Mouse (Mus musculus) forebrain, embryonic 11.5 days (tissue): ENCODE measurements around the gene Igsf9b. TPM values are rescaled to one million over a fixed set of nuclear protein-coding genes. Genes with fewer than 3 reads are reported as not detected.

ENCODE experiments used
- ATAC-seq: fragments of 200-750 bp; cut with Nextera tagmentation; replicated peaks from 2 replicates; pipeline ENCODE4 v1.8.0; 2017; ENCODE audit warnings: moderate TSS enrichment; ENCODE audit not compliant: low FRiP score
- DNase-seq: peaks from one replicate; pipeline ENCODE4 v3.0.0-alpha.2; 2017; ENCODE audit warnings: low spot score
- H3K27ac ChIP-seq: fragments of 300-500 bp; sonication (generic); 2 replicates; pipeline ENCODE4 v1.5.1; 2014; ENCODE audit warnings: low read depth, low read length
- H3K27me3 ChIP-seq: fragments of 300-500 bp; sonication (generic); 2 replicates; pipeline ENCODE4 v1.6.1; 2014; ENCODE audit warnings: mild to moderate bottlenecking, low read length, mixed read lengths; ENCODE audit not compliant: control insufficient read depth, insufficient read depth
- H3K36me3 ChIP-seq: fragments of 300-500 bp; sonication (generic); 2 replicates; pipeline ENCODE4 v1.6.1; 2014; ENCODE audit warnings: mild to moderate bottlenecking, low read length, moderate library complexity, mixed read lengths; ENCODE audit not compliant: control insufficient read depth, insufficient read depth
- H3K4me1 ChIP-seq: fragments of 300-500 bp; sonication (generic); replicated peaks from 2 replicates; pipeline ENCODE4 v1.6.1; 2014; ENCODE audit warnings: low read length, mixed read lengths; ENCODE audit not compliant: control insufficient read depth, insufficient read depth
- H3K4me2 ChIP-seq: fragments of 300-500 bp; sonication (generic); 2 replicates; pipeline ENCODE4 v1.6.1; 2014; ENCODE audit warnings: low read depth, mild to moderate bottlenecking, low read length, moderate library complexity, mixed read lengths; ENCODE audit not compliant: severe bottlenecking
- H3K4me3 ChIP-seq: fragments of 300-500 bp; sonication (generic); 2 replicates; pipeline ENCODE4 v1.5.1; 2014; ENCODE audit warnings: low read depth, low read length
- H3K9ac ChIP-seq: fragments of 300-500 bp; sonication (generic); 2 replicates; pipeline ENCODE4 v1.6.1; 2014; ENCODE audit warnings: low read length
- H3K9me3 ChIP-seq: fragments of 300-500 bp; sonication (generic); 2 replicates; pipeline ENCODE4 v1.6.1; 2016; ENCODE audit warnings: low read length, mixed read lengths; ENCODE audit not compliant: control insufficient read depth
- WGBS: fragments of 180-500 bp; shearing (Covaris S2); extraction: QIAGEN DNeasy Blood & Tissue Kit; methylation state at CpG from one replicate; pipeline ENCODE4 v1.1.7; 2014; 5-methylcytosine and 5-hydroxymethylcytosine counted together
- polyA plus RNA-seq: library from polyadenylated mRNA; unstranded; fragments of >200 nt; fragmentation: Nextera tagmentation; extraction: Ambion mirVana; gene quantifications from 2 replicates; pipeline ENCODE4 v1.2.1, GENCODE M21; 2014

The Igsf9b gene
- polyA plus RNA-seq, 1 experiment from 2014 or later: 8.4 TPM

- no peak for DNase-seq
- H3K36me3 ChIP-seq: no peaks in the 10 kb centered on the region
- H3K9ac ChIP-seq: no peak overlapping the region
- H3K4me2 ChIP-seq: no peak overlapping the region
- 79% methylated on average over 3 of the region's 3 CpGs for WGBS
- H3K4me1 ChIP-seq: peaks cover 6% of the 10 kb centered on the region; the same call in 1 of the 2 replicates
- no peak for ATAC-seq
- H3K9me3 ChIP-seq: no peaks in the 10 kb centered on the region
- no peak overlapping the region for H3K27ac ChIP-seq
- H3K27me3 ChIP-seq: no peaks in the 10 kb centered on the region
- no peak overlapping the region for H3K4me3 ChIP-seq
Measured at GRCm38 (mm10) chr9:27285719-27286249, 13.2 kb upstream of the Igsf9b start.

DNA sequence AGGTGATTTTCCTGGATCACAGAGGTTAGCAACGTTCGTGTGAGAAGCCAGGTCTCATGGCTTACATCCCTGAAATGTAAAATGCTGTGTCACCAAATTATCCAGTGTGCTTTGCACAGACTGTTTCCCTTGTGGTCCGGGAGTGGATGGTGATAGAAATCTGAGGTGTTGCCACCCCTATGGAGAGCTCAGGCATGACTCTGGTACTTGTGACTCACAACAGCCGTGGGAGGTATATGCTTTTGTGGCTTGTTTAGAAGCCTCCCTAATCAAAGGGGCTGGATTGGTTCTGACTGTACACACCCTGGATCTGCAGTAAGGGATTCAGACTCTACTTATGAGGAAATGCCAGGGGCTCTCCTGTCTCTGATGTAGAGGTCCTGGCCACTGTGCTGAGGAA lies 12.7 kb upstream of the Igsf9b start:
- H3K4me1 ChIP-seq: peaks cover 6% of the 10 kb centered on the region; the same call in 1 of the 2 replicates

DNA sequence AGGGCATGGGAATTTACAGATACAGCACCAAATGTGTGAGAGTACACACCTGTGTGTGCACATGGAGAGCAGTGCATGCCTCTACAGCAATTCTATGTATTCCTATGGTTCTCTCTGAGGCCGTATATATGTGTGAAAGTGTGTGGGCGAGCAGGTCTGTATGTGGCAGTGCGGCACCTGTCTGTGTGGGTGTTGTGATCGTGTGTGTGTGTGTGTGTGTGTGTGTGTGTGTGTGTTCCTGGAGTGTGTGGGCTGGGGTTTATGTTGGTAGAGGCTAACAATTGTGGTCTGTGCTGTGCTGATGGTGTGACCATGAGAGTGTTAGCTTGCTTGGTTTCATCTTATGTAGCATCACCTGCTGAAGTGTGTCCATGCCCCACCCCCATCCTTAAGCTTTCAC lies 12.1 kb upstream of the Igsf9b start:
- Histone ChIP-seq H3K4me3 (no peak overlapping the region), H3K27me3 (no peaks in the 10 kb centered on the region), H3K4me2 (no peak overlapping the region), H3K27ac (no peak overlapping the region), H3K9ac (no peak overlapping the region), H3K36me3 (no peaks in the 10 kb centered on the region), H3K9me3 (no peaks in the 10 kb centered on the region), H3K4me1 (peaks cover 6% of the 10 kb centered on the region; the same call in 1 of the 2 replicates)
- ATAC-seq (no peak), DNase-seq (no peak)
- 91% methylated on average over 4 of the region's 4 CpGs for WGBS

More for the DNA sequence above, 12.7 kb upstream of the Igsf9b start:
- 82% methylated on average over 4 of the region's 4 CpGs for WGBS
- Histone ChIP-seq H3K27ac (no peak overlapping the region), H3K4me3 (no peak overlapping the region), H3K27me3 (no peaks in the 10 kb centered on the region), H3K9ac (no peak overlapping the region), H3K4me2 (no peak overlapping the region), H3K36me3 (no peaks in the 10 kb centered on the region), H3K9me3 (no peaks in the 10 kb centered on the region)
- ATAC-seq (no peak), DNase-seq (no peak)

DNA sequence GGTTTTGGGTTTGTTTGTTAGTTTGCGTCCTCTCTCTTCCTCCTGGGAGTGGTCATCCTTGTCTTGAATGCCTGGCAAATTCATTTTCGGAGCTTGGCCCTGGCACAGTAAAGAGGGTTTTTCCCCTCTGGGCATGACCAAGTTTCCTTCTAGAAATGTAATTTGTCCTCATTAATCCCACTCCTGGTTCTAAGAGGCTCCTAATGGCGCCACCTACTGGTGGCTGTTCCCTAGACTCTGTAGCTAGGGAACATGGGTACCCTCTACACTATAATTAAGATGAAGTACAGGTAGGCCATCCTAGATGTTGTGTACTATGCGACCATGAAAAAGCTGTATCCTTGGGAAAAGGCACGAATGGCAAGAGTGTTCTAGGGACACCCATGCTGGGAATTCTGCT lies 11.6 kb upstream of the Igsf9b start:
- peaks cover 6% of the 10 kb centered on the region; the same call in 1 of the 2 replicates for H3K4me1 ChIP-seq
- peak; percentile 73 for DNase-seq
- no peaks in the 10 kb centered on the region for H3K36me3 ChIP-seq
- ATAC-seq: no peak; the same call in 1 of the 2 replicates
- no peak overlapping the region for H3K9ac ChIP-seq
- WGBS: 37% methylated on average over 5 of the region's 5 CpGs
- H3K27ac ChIP-seq: no peak overlapping the region
- H3K4me3 ChIP-seq: no peak overlapping the region
- H3K4me2 ChIP-seq: no peak overlapping the region
- H3K27me3 ChIP-seq: no peaks in the 10 kb centered on the region
- no peaks in the 10 kb centered on the region for H3K9me3 ChIP-seq

DNA sequence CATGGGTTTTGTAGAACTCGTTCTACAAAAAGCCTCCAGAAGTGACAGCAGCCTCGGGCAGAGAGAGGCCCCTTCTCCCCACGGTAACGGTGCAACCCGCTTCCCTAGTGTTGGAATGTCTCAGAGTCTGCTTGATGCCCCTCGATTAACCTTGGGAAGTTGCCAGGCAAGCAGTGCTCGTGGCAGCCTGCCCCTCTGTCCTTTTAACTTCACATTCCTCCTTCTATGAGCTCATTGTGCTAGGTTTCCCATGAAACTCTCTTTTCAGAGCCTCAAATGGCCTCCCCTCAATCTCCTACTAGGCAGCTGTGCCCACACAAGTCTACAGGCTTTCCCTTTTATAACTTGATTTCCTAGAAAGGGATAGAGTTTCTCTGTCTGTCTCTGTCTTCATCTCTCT lies 10.6 kb upstream of the Igsf9b start:
- Histone ChIP-seq H3K9ac (no peak overlapping the region), H3K4me2 (no peak overlapping the region), H3K27ac (no peak overlapping the region), H3K4me3 (no peak overlapping the region), H3K9me3 (no peaks in the 10 kb centered on the region), H3K27me3 (no peaks in the 10 kb centered on the region), H3K36me3 (no peaks in the 10 kb centered on the region), H3K4me1 (peaks cover 6% of the 10 kb centered on the region; the same call in 1 of the 2 replicates)
- ATAC-seq (peak; percentile 74), DNase-seq (peak; percentile 71)
- 27% methylated on average over 7 of the region's 7 CpGs for WGBS

DNA sequence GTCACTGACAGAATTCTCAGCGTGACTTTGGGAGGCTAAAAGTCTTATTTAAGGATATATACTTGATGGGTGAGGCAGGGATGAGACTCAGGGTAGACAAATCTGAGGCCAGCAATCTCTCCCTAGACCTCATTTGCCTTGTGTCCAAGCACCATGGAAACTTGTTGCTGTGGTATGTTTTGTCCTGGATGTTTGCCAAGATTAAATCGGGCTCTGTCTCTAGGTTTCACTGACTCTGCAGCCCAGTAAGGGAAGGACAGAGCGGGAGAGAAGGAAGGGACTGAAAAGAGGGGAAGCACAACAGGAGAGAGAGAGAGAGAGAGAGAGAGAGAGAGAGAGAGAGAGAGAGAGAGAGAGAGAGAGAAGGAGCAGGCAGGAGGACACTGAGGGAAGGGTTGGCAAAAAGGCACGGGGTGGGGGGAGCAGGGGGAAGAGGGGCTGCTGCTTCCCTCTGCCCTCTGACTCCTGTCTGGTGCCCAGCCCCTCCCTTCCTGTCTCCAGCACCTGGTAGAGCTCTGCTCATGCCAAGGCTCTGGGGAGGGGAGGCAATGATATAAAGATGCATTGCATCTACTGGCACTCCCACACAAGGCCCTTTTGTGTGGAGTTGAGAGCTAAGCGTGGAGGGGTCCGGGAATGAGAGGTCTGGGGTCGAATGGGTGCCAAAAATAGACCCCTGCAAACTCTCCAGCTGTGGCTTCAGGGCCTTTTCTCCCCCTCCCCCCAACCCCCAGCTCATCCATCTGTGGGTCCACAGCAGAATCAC lies 9.3 kb upstream of the Igsf9b start:
- ATAC-seq: peak; percentile 27
- H3K4me2 ChIP-seq: no peak overlapping the region

DNA sequence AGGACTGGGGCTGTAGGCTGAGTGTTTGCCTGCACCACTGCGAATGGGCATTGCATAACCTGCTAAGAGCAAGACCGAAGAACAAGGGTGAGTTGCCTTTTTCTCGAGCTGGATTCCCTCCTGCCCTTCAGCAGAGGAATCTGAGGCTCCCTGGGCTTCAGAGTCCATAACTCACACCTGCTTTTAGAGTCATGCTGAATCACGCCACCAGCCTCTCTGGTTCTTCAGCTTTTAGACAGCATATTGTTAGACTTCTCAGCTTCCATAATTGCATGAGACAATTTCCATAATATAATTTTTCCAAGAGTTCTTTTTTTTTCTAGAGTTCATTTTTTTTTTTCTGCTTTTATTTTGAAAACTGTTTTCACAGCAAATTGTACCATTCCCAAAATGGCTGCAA lies 4.6 kb upstream of the Igsf9b start:
- no peak overlapping the region for H3K4me3 ChIP-seq
- no peaks in the 10 kb centered on the region for H3K27me3 ChIP-seq
- DNase-seq: no peak
- WGBS: 77% methylated on average over 4 of the region's 4 CpGs
- H3K4me2 ChIP-seq: no peak overlapping the region
- H3K4me1 ChIP-seq: 0 out of 2 replicates have a peak, but pooled peaks cover 3% of the 10 kb centered on the region
- H3K36me3 ChIP-seq: no peaks in the 10 kb centered on the region
- no peaks in the 10 kb centered on the region for H3K9me3 ChIP-seq
- no peak for ATAC-seq
- H3K9ac ChIP-seq: no peak overlapping the region
- no peak overlapping the region for H3K27ac ChIP-seq

More for the DNA sequence above, 9.3 kb upstream of the Igsf9b start:
- Histone ChIP-seq H3K36me3 (no peaks in the 10 kb centered on the region), H3K27me3 (no peaks in the 10 kb centered on the region), H3K4me3 (no peak overlapping the region), H3K9me3 (no peaks in the 10 kb centered on the region), H3K4me1 (peaks cover 6% of the 10 kb centered on the region; the same call in 1 of the 2 replicates), H3K9ac (no peak overlapping the region), H3K27ac (peak overlapping the region; percentile 46; the same call in 1 of the 2 replicates)
- DNase-seq: no peak
- 51% methylated on average over 7 of the region's 7 CpGs for WGBS

DNA sequence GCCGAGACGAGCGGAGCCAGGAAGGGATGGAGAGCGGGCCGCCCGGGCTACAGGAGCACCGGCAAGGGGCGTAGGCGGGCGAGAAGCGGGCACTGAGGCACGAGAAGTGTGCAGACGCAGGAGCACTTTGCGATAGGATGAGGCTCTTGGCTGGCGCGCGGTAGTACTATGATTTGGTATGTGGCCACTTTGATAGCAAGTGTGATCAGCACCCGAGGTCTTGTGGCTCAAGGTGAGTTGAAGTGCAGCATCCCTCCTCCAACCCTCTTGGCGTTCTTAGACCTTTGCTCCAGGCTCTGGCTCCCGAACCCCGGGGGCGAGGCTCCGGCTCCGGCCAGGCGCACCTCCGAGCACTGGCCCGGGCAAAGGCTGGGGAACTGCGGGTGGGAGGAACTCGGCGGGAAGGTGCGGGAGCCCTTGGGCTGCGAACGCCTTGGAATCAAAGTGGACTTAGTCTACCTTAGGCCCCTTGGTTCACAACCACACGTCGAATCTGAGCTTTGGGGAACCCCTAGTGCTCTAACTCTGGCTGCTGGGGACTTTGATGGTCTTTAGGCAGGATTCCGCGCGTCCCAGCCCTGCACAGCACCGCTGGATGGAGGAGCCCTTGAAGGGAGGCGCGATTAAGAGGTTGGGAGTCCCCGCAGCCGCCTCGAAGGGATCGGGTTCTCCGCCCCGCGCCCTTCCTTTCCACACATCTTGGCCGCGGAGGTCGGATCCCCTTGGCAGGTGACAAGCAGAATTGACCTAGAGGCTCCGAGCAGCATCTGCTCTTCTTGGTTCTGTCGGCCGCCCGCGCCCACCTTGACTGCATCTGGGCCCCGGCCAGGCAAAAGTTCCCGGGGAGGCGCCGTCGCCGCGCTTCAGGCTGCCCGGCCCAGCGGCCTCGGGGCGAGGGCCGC lies 533 bp downstream of the Igsf9b start:
- WGBS: under 1% methylated on average over 68 of the region's 68 CpGs

More for the DNA sequence above, 533 bp downstream of the Igsf9b start:
- Histone ChIP-seq H3K9ac (peak overlapping the region; percentile 70), H3K9me3 (no peaks in the 10 kb centered on the region), H3K27me3 (no peaks in the 10 kb centered on the region; the same call in 1 of the 2 replicates), H3K36me3 (no peaks in the 10 kb centered on the region), H3K4me3 (peak overlapping the region; percentile 68), H3K4me1 (peaks cover 14% of the 10 kb centered on the region; the same call in 1 of the 2 replicates), H3K4me2 (peak overlapping the region; percentile 95), H3K27ac (peak overlapping the region; percentile 46; the same call in 1 of the 2 replicates)
- DNase-seq (peak; percentile 61), ATAC-seq (no peak)
